Mouse (Mus musculus): Measurements from ENCODE around the gene Rbbp7. TPM values are rescaled to one million over a fixed set of nuclear protein-coding genes. Genes with fewer than 3 reads are reported as not detected.

The Rbbp7 gene
- polyA plus RNA-seq (2015; fragmentation: Illumina TruSeq; extraction: RNeasy Lipid Tissue Mini Kit (QIAGEN cat#74804); ENCODE audit: insufficient read depth, low replicate concordance) = 191 TPM

DNA sequence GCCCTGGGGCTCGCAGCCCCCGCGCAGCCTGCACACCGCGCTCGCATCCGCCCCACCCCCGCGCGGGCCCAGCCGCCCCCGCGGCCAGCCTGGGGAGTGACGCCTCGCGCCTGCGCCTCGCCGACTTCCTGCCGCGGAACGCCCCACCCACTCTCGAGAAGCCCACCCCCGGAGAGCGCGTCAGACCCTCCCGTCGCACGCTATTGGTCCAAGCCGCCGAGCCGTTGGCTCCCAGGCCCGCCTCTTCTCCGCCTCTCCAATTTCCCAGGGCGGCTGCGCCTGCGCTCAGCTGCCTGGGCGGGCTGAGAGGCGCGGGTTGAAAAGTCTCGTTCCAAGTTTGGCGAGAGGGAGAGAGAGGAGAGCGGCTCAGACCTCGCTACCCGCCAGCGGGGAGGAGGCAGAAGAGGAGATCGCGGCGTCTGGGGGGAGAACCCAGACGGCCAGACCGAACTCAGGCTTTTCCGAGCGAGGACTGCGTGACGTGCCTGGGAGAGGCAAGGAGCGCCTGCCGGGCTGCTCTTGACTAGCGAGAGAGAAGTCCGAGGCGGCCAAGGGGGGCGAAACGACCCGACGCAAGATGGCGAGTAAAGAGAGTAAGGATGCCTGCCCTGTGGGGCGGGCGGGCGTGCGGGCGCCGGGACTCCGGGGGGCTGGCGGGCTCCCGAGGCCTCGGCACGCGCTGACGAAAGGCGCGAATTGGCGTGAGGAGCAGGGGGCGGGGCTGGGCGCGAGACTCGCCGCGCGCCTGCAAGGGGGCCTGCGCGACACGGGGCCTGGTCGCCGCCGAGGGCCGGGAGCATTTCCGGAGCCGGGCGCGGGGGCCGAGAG lies at the start of gene Rbbp7:
TSS of gene Rbbp7 (plus strand) at position 288 of the 828 bp plus-strand sequence.

Other genes with a start within 250 kb of the Rbbp7 start
- 1.1 TPM for gene Reps2, start 116.8 kb upstream of the Rbbp7 start, polyA plus RNA-seq (2015; fragmentation: Illumina TruSeq; extraction: RNeasy Lipid Tissue Mini Kit (QIAGEN cat#74804); ENCODE audit: insufficient read depth, low replicate concordance)
- gene Txlng, start 69.1 kb downstream of the Rbbp7 start, polyA plus RNA-seq (2015; fragmentation: Illumina TruSeq; extraction: RNeasy Lipid Tissue Mini Kit (QIAGEN cat#74804); ENCODE audit: insufficient read depth, low replicate concordance) = 31.4 TPM
- gene Syap1, start 128.0 kb downstream of the Rbbp7 start, polyA plus RNA-seq (2015; fragmentation: Illumina TruSeq; extraction: RNeasy Lipid Tissue Mini Kit (QIAGEN cat#74804); ENCODE audit: insufficient read depth, low replicate concordance) = 68.5 TPM
- gene Ctps2, start 140.8 kb downstream of the Rbbp7 start, polyA plus RNA-seq (2015; fragmentation: Illumina TruSeq; extraction: RNeasy Lipid Tissue Mini Kit (QIAGEN cat#74804); ENCODE audit: insufficient read depth, low replicate concordance) = 139 TPM
- not detected for gene S100g, start 204.2 kb downstream of the Rbbp7 start, polyA plus RNA-seq (2015; fragmentation: Illumina TruSeq; extraction: RNeasy Lipid Tissue Mini Kit (QIAGEN cat#74804); ENCODE audit: insufficient read depth, low replicate concordance)